ENCODE assay signal across 30 mouse cellular contexts in genomic region chr5:24589511-24590500, GRCm38 (mm10). TPM values are rescaled to one million over a fixed set of nuclear protein-coding genes. Genes with fewer than 3 reads are reported as not detected.
"Had no signal": no experiment of that assay in that cellular context is flagged by ENCODE, and none has a peak within 500 bp of the region (broad histone marks: within the 10 kb centered on the region; RNA-seq: fewer than 3 reads in every experiment).

No protein-coding gene starts in this region.

- H3K27ac ChIP-seq: kidney, postnatal 0 days; limb, embryonic 15.5 days; midbrain, embryonic 15.5 days; neural tube, embryonic 13.5 days had no signal

- H3K27me3 ChIP-seq: limb, embryonic 15.5 days; midbrain, embryonic 15.5 days had no signal

- ATAC-seq: intestine, postnatal 0 days; midbrain, embryonic 15.5 days had no signal

- H3K4me2 ChIP-seq: limb, embryonic 15.5 days; midbrain, embryonic 12.5 days; midbrain, embryonic 15.5 days; neural tube, embryonic 13.5 days had no signal

- H3K9me3 ChIP-seq: limb, embryonic 15.5 days; liver, embryonic 13.5 days; midbrain, embryonic 12.5 days; midbrain, embryonic 15.5 days; neural tube, embryonic 13.5 days had no signal

- DNase-seq: kidney, adult 2 months; layer of hippocampus, adult 9-11 months; liver, embryonic 13.5 days; lung, adult 2 months; lung, postnatal 14 days; lung, postnatal 4 days; retina, postnatal 1 day; right cerebral cortex, postnatal 25 days; spleen, adult 18-20 months; thymus, adult 2 months; thymus, postnatal 14 days had no signal

- H3K4me3 ChIP-seq: limb, embryonic 15.5 days; midbrain, embryonic 12.5 days; midbrain, embryonic 15.5 days; myocyte; neural tube, embryonic 13.5 days had no signal

- H3K9ac ChIP-seq: limb, embryonic 15.5 days; midbrain, embryonic 12.5 days; midbrain, embryonic 15.5 days had no signal

RNA-seq across cellular contexts. Expression of gene 4931409K22Rik, which starts 33.2 kb away (rescaled TPM):
- total RNA-seq: layer of hippocampus, adult 2 months; layer of hippocampus, postnatal 25 days; left cerebral cortex, adult 18-20 months; left cerebral cortex, postnatal 25 days; megakaryocyte progenitor cell, adult 5-6 weeks; megakaryocyte-erythroid progenitor cell, adult 5-6 weeks; monocyte, adult 5-6 weeks; neutrophil, adult 5-6 weeks had no signal
- polyA plus RNA-seq: intestine, postnatal 0 days; large intestine, adult 2 months; limb, embryonic 11.5 days; liver, embryonic 13.5 days; liver, embryonic 16.5 days; lung, adult 2 months; lung, embryonic 16.5 days; midbrain, embryonic 15.5 days; myocyte; thymus, adult 2 months had no signal

RNA-seq across cellular contexts. Expression of gene Smarcd3, which starts 34.4 kb away (rescaled TPM):
- total RNA-seq: megakaryocyte-erythroid progenitor cell, adult 5-6 weeks had no signal

RNA-seq across cellular contexts. Expression of gene Asb10, which starts 49.0 kb away (rescaled TPM):
- total RNA-seq: left cerebral cortex, adult 18-20 months; left cerebral cortex, postnatal 25 days; megakaryocyte progenitor cell, adult 5-6 weeks; megakaryocyte-erythroid progenitor cell, adult 5-6 weeks; monocyte, adult 5-6 weeks; neutrophil, adult 5-6 weeks had no signal
